19 mouse cellular contexts compared by ENCODE assay signal in genomic region chr3:91522581-91522980, GRCm38 (mm10).
DNase-seq lines count a peak whose midpoint lies in the region; TF ChIP-seq lines count a peak whose summit lies in the region.
"Had no signal": no experiment of that assay in that cellular context is flagged by ENCODE, and none has a peak within 500 bp of the region (broad histone marks: within the 10 kb centered on the region; RNA-seq: fewer than 3 reads in every experiment).

No protein-coding gene starts in this region.

- H3K36me3 ChIP-seq in liver, adult 2 months (ENCODE audit: control insufficient read depth, insufficient read depth, low read length) = no peaks in the 10 kb centered on the region
- H3K36me3 ChIP-seq: G1E had no signal

- TF ChIP-seq CTCF in liver, adult 2 months (IDR thresholded peaks at IDR 0.05; ENCODE audit: low read depth, low read length) = no peak

- no peak overlapping the region for H3K27ac ChIP-seq in liver, adult 2 months (replicated peaks; ENCODE audit: insufficient read depth, low read depth, low read length)

- peak; percentile 20 for DNase-seq in liver, adult 2 months (ENCODE audit: extremely low read depth, low read depth, low spot score)
- DNase-seq in liver = no peak
- peak; percentile 96 for DNase-seq in fat pad, adult 2 months (ENCODE audit: extremely low read depth, low read depth, low spot score)
- peak; percentile 94 for DNase-seq in gonadal fat pad, adult 2 months (ENCODE audit: low read depth)
- no peak for DNase-seq in gastrocnemius, postnatal 4 days (ENCODE audit: low spot score in 2 of 2)
- no peak for DNase-seq in lung, postnatal 14 days
- DNase-seq: adrenal gland, adult 2 months; adrenal gland, adult 8-10 months; adrenal gland, postnatal 10 days; adrenal gland, postnatal 14 days; adrenal gland, postnatal 25 days; adrenal gland, postnatal 36 days; B cell, adult 2 months; cerebellum, adult 11 months; cerebellum, adult 11-12 months; cerebellum, adult 18-20 months had no signal

- TF ChIP-seq POLR2A in liver, adult 2 months (IDR thresholded peaks at IDR 0.05; ENCODE audit: extremely low read depth, insufficient read depth, low read length) = no peak

- H3K4me3 ChIP-seq in liver, adult 2 months (ENCODE audit: insufficient read depth, low read depth, low read length) = no peak overlapping the region

- H3K27me3 ChIP-seq in liver, adult 2 months (ENCODE audit: control insufficient read depth, insufficient read depth, low read length) = no peaks in the 10 kb centered on the region
- H3K27me3 ChIP-seq: CH12.LX, Patski had no signal

- WGBS in liver, adult 2 months = 90% methylated on average over 2 of the region's 2 CpGs

- H3K9ac ChIP-seq in liver, adult 2 months (ENCODE audit: low read depth, low read length) = no peak overlapping the region

- no peaks in the 10 kb centered on the region for H3K4me1 ChIP-seq in liver, adult 2 months (ENCODE audit: control insufficient read depth, insufficient read depth, low read length)

- no peaks in the 10 kb centered on the region for H3K79me2 ChIP-seq in liver, adult 2 months (ENCODE audit: control insufficient read depth, insufficient read depth, low read length)

Comparison
In these comparisons a context has a peak if more than half of its experiments do, and no peak if none do; other contexts are left out.
1. DNase-seq: peak in liver, adult 2 months (single experiment), fat pad, adult 2 months (single experiment) and gonadal fat pad, adult 2 months (single experiment); none in liver (single experiment), gastrocnemius, postnatal 4 days (0 of 2) and lung, postnatal 14 days (single experiment).